Mouse (Mus musculus) embryonic fibroblast, embryonic 13.5 days (primary cell): ENCODE measurements around the gene Tob2. TPM values are rescaled to one million over a fixed set of nuclear protein-coding genes. Genes with fewer than 3 reads are reported as not detected.

Experiments
- H3K27ac ChIP-seq: 2 replicates; pipeline ENCODE4 v1.5.1; 2012; ENCODE audit warnings: low read length, control low read depth, inconsistent platforms; ENCODE audit not compliant: insufficient read depth
- H3K4me1 ChIP-seq: 2 replicates; pipeline ENCODE4 v1.6.1; 2011; ENCODE audit warnings: low read length; ENCODE audit not compliant: control insufficient read depth, insufficient read depth
- H3K4me3 ChIP-seq: 2 replicates; pipeline ENCODE4 v1.5.1; 2011; ENCODE audit warnings: mild to moderate bottlenecking, control low read depth, low read length; ENCODE audit not compliant: insufficient read depth
- CTCF ChIP-seq: IDR thresholded peaks from 2 replicates; pipeline ENCODE4 v1.5.1; 2011; ENCODE audit warnings: mild to moderate bottlenecking, control low read depth, low read length, moderate library complexity, borderline replicate concordance; ENCODE audit not compliant: insufficient read depth
- POLR2A ChIP-seq: IDR thresholded peaks from 2 replicates; pipeline ENCODE4 v1.6.1; 2011; ENCODE audit warnings: low read depth, mild to moderate bottlenecking, control low read depth, low read length, moderate library complexity
- polyA plus RNA-seq: library from polyadenylated mRNA; stranded (reverse); fragments of >200 nt; gene quantifications from 2 replicates; pipeline ENCODE4 v1.2.4, GENCODE M21; 2011; ENCODE audit warnings: low read depth; ENCODE audit not compliant: missing spikeins, insufficient read length

Gene Tob2
- polyA plus RNA-seq = 21.4 and 22.8 TPM in 2 replicates

DNA sequence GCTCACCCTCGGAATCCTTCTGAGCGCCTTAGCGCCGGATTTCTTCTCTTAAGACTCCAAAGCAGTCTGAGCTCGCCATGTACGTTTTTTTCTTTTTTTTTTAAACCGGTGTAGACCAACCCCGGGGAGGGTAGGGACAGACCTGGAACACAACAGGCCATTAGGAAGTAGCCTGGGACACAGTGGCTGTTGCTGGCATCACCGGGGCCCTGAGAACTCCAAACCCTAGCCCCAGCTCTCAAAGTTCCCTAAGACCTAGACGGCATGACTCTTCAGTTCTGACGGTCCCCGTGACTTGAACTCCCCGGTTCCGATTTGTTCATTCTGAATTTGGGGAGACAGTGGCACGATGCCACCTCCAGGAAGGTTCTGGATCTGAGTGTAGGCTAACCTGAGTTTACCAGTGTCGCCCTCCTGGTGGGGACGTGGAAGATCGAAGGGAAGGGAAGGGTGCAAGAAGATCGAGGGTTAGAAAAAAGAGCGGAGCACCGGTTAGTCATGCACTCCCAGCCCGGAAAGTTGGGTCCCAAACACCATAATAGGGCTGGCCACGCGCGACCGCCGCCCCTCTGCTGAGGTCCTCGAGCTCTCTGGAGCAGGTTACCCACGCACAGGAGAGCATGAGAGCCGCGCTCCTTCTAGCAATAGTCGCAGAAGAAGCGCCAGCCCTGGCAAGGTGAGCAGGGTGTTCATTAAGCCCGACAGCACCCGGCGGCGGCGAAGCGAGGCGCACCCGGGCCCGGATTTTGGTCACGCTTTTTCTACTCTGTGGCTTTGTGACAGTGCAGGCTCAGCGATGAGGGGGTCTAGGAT lies at the start of gene Tob2:
Gene Tob2, minus strand, starts transcription at position 280 of the 813 bp plus-strand sequence.
- TF ChIP-seq POLR2A (peak; percentile 76), CTCF (no peak)
- H3K4me3 ChIP-seq = peak within 1 kb of the TSS; percentile 77
- H3K27ac ChIP-seq = peak within 1 kb of the TSS; percentile 92
- peaks cover 4% of the 10 kb centered on the region; the same call in 1 of the 2 replicates for H3K4me1 ChIP-seq

DNA sequence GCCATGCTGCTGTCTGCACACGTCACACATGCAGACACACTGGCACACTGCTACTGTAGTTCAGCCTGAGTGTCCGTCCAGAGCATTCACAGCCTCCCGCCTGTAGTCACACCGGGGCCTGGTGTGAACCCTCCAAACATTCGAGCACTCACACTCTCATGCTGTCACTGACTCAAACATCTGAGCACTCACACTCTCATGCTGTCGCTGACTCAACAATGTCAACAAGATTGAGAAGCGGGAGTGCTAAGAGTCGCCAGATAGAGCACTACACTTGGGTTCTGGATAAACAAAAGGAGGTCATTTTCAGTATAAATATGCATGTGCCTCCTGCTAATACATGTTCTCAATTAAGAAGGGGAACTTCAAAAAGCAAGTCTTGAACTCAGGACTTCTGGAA lies 49.4 kb upstream of the Tob2 start:
- Histone ChIP-seq H3K4me3 (no peak overlapping the region), H3K4me1 (0 out of 2 replicates have a peak, but pooled peaks cover 3% of the 10 kb centered on the region), H3K27ac (no peak overlapping the region)
- no peak for TF ChIP-seq CTCF
- no peak for TF ChIP-seq POLR2A

DNA sequence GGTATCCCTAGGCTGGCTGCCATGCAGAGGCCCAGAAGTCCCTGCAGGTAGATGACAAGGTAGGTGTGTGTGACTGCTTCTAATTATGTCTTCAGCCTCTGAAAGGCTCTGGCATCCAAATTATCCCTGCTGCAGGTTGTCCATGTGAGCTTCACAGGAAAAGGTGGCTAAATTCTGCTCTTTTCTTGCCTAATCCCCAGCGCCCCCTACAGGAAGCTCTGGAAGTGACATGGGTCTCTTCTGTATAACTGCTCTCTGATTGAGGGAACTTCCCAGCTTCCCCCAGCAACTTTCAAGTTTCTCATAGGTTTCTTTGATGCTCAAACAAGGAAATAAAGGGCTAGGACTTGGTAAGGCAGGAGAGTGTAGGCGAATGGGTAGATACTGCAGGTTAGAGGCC lies 46.3 kb upstream of the Tob2 start:
- no peaks in the 10 kb centered on the region for H3K4me1 ChIP-seq
- TF ChIP-seq POLR2A (no peak), CTCF (no peak)
- H3K27ac ChIP-seq = no peak overlapping the region
- no peak overlapping the region for H3K4me3 ChIP-seq

DNA sequence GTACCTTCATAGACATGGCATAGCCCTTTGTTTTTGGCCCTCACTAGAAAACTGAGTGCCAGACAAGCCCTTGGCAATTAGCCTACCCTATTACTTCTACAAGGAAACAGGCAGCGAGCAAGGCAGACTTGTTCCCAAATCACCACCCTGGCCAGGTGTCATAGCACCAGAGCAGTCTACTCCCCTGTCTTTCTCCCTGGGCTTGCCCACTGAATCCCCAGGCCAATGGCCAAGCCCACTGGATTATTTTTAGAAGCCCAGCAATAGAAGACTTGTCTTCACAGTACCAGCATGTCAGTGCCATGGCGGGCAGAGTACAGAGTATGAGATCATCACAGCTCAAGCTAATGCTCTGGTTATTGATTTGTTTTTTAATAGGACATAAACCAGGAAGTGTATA lies 40.2 kb upstream of the Tob2 start:
- H3K4me3 ChIP-seq = no peak overlapping the region
- H3K27ac ChIP-seq = no peak overlapping the region
- no peak for TF ChIP-seq POLR2A
- no peak for TF ChIP-seq CTCF
- no peaks in the 10 kb centered on the region for H3K4me1 ChIP-seq

DNA sequence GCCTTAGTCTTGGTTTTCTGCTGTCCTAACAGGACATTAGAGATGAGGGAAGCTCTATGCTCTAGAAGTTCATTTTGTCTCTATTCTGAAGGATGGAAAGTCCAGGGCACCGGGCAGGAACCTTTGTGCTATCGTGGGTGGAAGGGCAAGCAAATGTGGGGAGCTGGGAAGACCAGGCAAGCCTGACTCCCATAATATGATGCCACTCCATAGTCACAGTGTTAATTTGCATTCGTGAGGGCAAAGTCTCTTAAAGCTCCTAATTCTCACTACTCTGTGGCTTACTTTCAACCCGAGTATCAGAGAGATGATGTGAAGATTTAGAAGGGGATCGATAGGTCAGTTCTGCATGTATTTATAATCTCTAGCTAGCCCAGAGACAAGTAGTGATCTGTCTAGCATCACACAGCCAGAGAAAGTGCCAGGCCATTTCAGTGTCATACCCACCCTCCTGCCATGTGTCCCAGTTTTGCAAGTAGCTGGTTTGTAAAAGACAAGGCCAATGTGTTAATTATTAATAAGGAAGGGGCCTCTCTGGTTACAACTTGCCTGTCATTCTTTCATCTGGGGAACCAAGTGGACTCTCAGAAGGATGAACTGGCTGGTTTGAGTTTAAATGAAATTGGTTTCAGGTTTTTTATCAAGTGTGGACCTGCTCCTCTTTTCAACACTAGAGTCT lies 39.1 kb upstream of the Tob2 start:
- Histone ChIP-seq H3K27ac (no peak overlapping the region), H3K4me3 (no peak overlapping the region), H3K4me1 (no peaks in the 10 kb centered on the region)
- TF ChIP-seq CTCF (no peak), POLR2A (no peak)

DNA sequence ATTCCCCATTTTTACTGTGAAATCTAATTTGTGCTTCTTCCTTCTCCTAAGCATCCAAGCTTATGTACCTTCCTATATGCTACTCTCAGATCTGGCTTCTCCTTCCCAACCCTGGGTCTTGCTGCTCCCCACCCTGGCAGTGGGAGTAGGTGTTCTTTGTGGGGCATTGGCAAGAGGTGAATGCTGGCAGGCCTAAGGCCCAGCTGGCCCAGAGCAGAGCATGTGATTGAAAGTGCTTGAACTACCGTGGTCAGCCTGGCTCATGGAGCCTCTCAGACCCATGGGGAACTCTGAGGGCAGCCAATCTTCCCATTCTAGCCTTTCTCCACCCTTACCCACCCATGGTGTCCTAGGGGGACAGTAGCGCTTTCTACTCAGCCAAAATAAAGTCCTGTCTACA lies 37.8 kb upstream of the Tob2 start:
- Histone ChIP-seq H3K27ac (no peak overlapping the region), H3K4me1 (no peaks in the 10 kb centered on the region), H3K4me3 (no peak overlapping the region)
- TF ChIP-seq CTCF (no peak), POLR2A (no peak)

DNA sequence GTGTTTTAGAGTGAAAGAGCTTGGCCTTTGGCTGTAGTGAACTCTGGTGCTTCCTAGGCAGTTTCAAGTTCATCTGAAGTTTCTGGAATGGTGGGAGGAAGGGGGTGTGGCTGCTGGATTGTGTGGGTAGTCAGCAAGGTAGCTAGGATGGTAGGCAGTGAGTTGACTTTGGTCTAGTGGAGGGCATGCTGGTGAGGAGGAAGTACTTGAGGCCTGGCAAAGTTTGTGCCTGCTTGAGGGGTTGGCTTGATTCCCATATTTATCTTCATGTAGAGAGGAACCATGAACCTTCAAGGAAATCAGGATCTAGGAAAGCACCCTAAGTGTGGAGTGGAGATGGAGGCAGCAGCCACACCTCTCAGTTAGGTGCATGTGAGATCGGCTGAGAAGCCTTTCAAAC lies 35.4 kb upstream of the Tob2 start:
- no peaks in the 10 kb centered on the region for H3K4me1 ChIP-seq
- no peak overlapping the region for H3K27ac ChIP-seq
- TF ChIP-seq POLR2A = no peak
- TF ChIP-seq CTCF = no peak
- no peak overlapping the region for H3K4me3 ChIP-seq

DNA sequence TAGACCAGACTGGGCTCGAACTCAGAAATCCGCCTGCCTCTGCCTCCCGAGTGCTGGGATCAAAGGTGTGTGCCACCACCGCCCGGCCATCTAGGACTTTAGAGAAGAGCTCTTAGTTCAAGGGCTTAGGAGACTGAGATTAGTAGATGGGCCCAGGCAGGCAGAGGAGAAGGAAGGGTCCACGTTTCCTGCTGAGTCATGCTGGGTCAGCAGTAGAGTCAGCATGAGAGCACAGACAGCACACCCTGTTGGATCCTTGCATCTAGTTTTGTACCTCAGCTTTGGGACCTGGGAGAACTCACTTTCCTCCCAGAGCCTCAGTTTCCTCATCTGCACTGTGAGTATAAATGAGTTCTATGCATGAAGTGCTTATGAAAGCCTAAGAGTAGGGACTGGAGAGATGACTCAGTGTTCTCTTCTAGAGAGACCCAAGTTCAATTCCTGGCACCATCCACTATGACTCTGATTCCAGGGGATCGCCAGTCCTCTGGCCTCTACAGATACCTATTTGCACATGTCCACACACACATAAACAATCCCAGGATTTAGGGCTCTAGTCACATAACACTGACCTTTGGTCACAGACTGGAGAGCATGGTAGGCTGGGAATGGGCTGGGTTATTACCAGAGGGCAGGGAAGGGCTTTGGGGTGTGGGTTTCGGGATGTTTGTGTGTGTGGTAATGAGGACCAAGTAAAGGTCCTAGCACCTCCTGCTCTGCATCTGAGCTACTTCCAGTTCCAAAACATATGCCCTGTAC lies 33.4 kb upstream of the Tob2 start:
- Histone ChIP-seq H3K4me3 (no peak overlapping the region), H3K27ac (no peak overlapping the region; the same call in 1 of the 2 replicates), H3K4me1 (no peaks in the 10 kb centered on the region)
- TF ChIP-seq POLR2A = no peak
- no peak for TF ChIP-seq CTCF

DNA sequence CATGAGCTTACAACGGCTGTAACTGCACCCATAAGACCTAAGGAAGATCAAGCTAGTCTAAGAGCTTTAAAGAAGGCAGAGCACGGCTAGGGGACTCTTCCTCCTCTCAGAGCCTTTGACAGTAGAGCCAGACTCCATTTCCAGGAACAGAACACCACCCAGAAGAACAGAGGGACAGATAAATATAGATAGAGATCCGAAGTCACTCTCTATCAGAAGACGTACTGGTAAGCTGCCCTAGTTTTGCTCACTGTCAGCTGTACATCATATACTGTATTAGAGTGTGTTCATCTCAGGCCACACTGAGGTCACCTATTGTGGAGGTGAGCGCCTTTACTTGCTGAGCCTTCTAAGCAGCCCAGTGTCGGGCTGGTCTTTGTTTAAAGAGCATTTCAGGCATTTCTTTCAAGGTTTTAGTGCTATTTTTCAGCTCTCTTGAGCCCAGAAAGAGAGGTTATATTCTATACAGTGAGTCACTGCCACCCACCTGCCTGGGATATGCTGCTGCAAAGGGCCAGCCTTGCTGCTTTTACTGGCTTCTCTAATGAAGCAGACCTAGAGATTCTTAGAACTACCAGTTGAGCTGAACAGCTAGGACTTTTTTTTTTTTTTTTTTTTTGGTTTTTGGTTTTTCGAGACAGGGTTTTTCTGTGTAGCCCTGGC lies 32.7 kb upstream of the Tob2 start:
- Histone ChIP-seq H3K4me3 (no peak overlapping the region), H3K27ac (no peak overlapping the region), H3K4me1 (no peaks in the 10 kb centered on the region)
- TF ChIP-seq CTCF = no peak
- TF ChIP-seq POLR2A = no peak
